7 mouse cellular contexts compared by ENCODE assay signal in the genomic region with DNA sequence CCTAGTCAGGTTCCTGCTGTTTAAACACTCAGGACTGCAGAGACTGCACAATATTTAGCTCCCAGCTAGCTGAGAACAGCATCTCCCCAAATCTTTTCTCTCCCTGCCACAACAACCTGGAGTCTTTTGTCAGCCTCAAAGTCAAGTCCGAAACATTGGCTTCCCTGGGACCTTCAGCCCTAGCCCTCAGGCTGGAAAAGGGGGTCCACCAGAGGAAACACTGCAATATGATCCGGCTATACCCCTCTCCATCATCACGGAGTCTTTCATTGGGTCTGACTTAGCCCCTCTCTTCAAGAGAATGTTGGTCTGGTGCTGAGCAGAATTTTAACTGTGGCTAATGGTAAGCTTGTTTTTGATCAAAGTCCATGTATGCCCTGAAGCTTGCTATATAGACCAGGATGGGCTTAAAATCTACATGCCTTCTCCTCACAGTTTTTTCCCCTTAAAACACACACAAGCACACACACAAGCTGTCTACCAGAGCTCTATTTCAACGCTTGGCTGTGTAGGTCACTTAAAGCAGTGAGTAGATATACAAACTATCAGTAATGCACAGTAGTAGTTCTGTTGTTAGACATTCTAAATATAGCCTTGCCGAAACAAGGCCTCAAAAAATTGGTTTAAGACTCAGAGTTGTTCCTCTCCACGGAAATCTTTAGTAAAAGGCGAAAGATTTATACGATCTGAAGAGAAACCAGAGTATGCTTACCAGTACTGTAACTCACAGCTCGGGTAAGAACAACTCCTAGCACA. TPM values are rescaled to one million over a fixed set of nuclear protein-coding genes. Genes with fewer than 3 reads are reported as not detected.
DNase-seq lines count a peak whose midpoint lies in the region; ATAC-seq and TF ChIP-seq lines count a peak whose summit lies in the region.

No protein-coding gene starts in this region.

- whole genome bisulfite sequencing in heart, postnatal 0 days = 3% methylated on average over 9 of the region's 9 CpGs

- H3K4me1 ChIP-seq in heart, postnatal 0 days (ENCODE audit: control insufficient read depth, insufficient read depth) = peaks cover 21% of the 10 kb centered on the region

- peak overlapping the region; percentile 35 for H3K4me2 ChIP-seq in heart, postnatal 0 days (ENCODE audit: low read depth, low read length)

- peak overlapping the region; percentile 57 for H3K9ac ChIP-seq in heart, postnatal 0 days (replicated peaks; ENCODE audit: low read depth, low read length)

- no peaks in the 10 kb centered on the region for H3K27me3 ChIP-seq in heart, postnatal 0 days (ENCODE audit: control insufficient read depth, insufficient read depth, low read length)

- TF ChIP-seq CTCF in heart, postnatal 0 days (IDR thresholded peaks at IDR 0.05; ENCODE audit: low read depth) = no peak

- H3K27ac ChIP-seq in heart, postnatal 0 days (ENCODE audit: low read depth) = peak overlapping the region; percentile 97

- DNase-seq in thymus, postnatal 14 days = peak; percentile 39
- DNase-seq in thymus, postnatal 25 days = no peak
- DNase-seq in c-Kit-positive CD71-negative TER-119-negative erythroid progenitor cells, embryonic 14.5 days (ENCODE audit: low read depth) = peak; percentile 79
- DNase-seq in heart, postnatal 0 days (ENCODE audit: low spot score) = peak; percentile 92
- peak; percentile 70 for DNase-seq in telencephalon, adult 2 months (ENCODE audit: low read depth, low spot score)
- DNase-seq in ovary, postnatal 14 days (ENCODE audit: low spot score) = no peak

- H3K9me3 ChIP-seq in heart, postnatal 0 days (replicated peaks; ENCODE audit: control insufficient read depth, low read length) = no peaks in the 10 kb centered on the region

- H3K4me3 ChIP-seq in heart, postnatal 0 days (ENCODE audit: low read depth, low read length) = no peak overlapping the region

- TF ChIP-seq EP300 in heart, postnatal 0 days (IDR thresholded peaks at IDR 0.05; ENCODE audit: low read depth) = peak; percentile 95

- peak; percentile 82 for ATAC-seq in heart, postnatal 0 days (ENCODE audit: insufficient read depth, low read depth)
- ATAC-seq in megakaryocyte, adult 5-6 weeks (ENCODE audit: poor library complexity, severe bottlenecking) = peak; percentile 51

- H3K36me3 ChIP-seq in heart, postnatal 0 days (replicated peaks; ENCODE audit: control insufficient read depth, insufficient read depth, low read length) = no peaks in the 10 kb centered on the region

RNA-seq across cellular contexts. Expression of gene Parp16, which starts 1.0 kb away (rescaled TPM):
- total RNA-seq in heart, postnatal 0 days (2014; rRNA removed; ENCODE audit: low replicate concordance) = 1.8 and 7.7 TPM in 2 replicates
- polyA plus RNA-seq in heart, postnatal 0 days (2015; fragmentation: Nextera tagmentation; extraction: Ambion mirVana) = 5.7 and 5.8 TPM in 2 replicates
- total RNA-seq in megakaryocyte, adult 5-6 weeks (2015) = 0.80 and 1.3 TPM in 2 replicates
- 0.95 and 0.98 TPM in 2 replicates for total RNA-seq in megakaryocyte, adult 5-6 weeks (2017)

RNA-seq across cellular contexts. Expression of gene Igdcc3, which starts 55.2 kb away (rescaled TPM):
- not detected in 2 replicates for total RNA-seq in heart, postnatal 0 days (2014; rRNA removed; ENCODE audit: low replicate concordance)
- polyA plus RNA-seq in heart, postnatal 0 days (2015; fragmentation: Nextera tagmentation; extraction: Ambion mirVana) = 0.11 and 0.15 TPM in 2 replicates
- not detected in 2 replicates for total RNA-seq in megakaryocyte, adult 5-6 weeks (2015)
- not detected in 2 replicates for total RNA-seq in megakaryocyte, adult 5-6 weeks (2017)

Comparison
In these comparisons a context has a peak if more than half of its experiments do, and no peak if none do; other contexts are left out.
1. DNase-seq: peak in thymus, postnatal 14 days (single experiment), c-Kit-positive CD71-negative TER-119-negative erythroid progenitor cells, embryonic 14.5 days (single experiment), heart, postnatal 0 days (single experiment) and telencephalon, adult 2 months (single experiment); none in thymus, postnatal 25 days (single experiment) and ovary, postnatal 14 days (single experiment).